Mouse (Mus musculus): ENCODE measurements at regions not wholly inside any gene's neighbourhood (a gene's known extent, or its start where the extent isn't known, plus 50 kb on each side); places are given as distances from the start of the nearest gene placed in this dataset.

DNA sequence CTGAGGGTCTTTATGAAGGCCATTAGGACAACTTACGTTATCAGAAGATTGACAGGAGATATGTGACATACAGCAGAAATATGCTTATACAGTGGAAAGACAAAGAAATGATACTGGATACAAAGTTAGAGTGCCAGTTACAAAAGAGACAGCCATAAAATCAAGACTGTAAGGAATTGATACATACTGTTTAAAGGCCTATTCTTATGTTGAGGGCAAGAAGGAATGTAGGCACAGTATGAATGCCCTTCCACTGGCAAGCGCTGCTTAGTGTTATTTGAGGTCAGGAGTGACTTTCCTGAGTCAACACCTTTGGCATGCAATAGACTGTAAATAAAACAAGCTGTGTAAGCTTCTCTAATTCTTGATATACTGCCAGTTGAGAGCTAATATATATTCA lies 421.5 kb downstream of the Frk start:
- no peak for TF ChIP-seq CTCF (IDR thresholded peaks at IDR 0.05; ENCODE audit: low read depth, low read length)
- TF ChIP-seq POLR2A (IDR thresholded peaks at IDR 0.05; ENCODE audit: extremely low read depth, insufficient read depth, low read length): no peak
